Mouse (Mus musculus) brain, embryonic 14.5 days (tissue): Measurements from ENCODE around the gene Tldc2.

ENCODE experiments used
- CTCF ChIP-seq: fragments of 200-500 bp; IDR thresholded peaks from 2 replicates; pipeline ENCODE4 v1.5.1; 2012; ENCODE audit warnings: inconsistent platforms, mild to moderate bottlenecking, moderate library complexity, borderline replicate concordance; ENCODE audit not compliant: insufficient read depth, insufficient read length; ENCODE audit errors: extremely low read depth
- POLR2A ChIP-seq: fragments of 200-500 bp; IDR thresholded peaks from 2 replicates; pipeline ENCODE4 v1.6.1; 2012; ENCODE audit warnings: mild to moderate bottlenecking, inconsistent platforms, borderline replicate concordance; ENCODE audit not compliant: poor library complexity, insufficient read depth, insufficient read length, severe bottlenecking; ENCODE audit errors: extremely low read depth

- TF ChIP-seq POLR2A: no peak
- TF ChIP-seq CTCF: no peak
Observed at GRCm38 (mm10) chr2:157052448-157052847, 34.4 kb upstream of the Tldc2 start.
